Comparison of ENCODE assay signal across 8 mouse cellular contexts in genomic region chr4:119539031-119539824, GRCm38 (mm10). TPM values are rescaled to one million over a fixed set of nuclear protein-coding genes. Genes with fewer than 3 reads are reported as not detected.
DNase-seq lines count a peak whose midpoint lies in the region; ATAC-seq and TF ChIP-seq lines count a peak whose summit lies in the region.

Gene Frg2f1, minus strand, starts transcription at chr4:119539529.

- in situ Hi-C loops in ES-E14 (cut with MboI; ENCODE audit: low sequenced_read_pairs in 2 of 2, unreplicated experiment in 2 of 2): no loop called here

- peaks cover 0 to 12% of the 10 kb centered on the region in 2 experiments; a peak in 2 of 4 replicates for H3K4me1 ChIP-seq in ES-E14 (ENCODE audit: control insufficient read depth in 2 of 2, insufficient read depth in 2 of 2, low read length in 2 of 2, poor library complexity in 1 of 2)
- H3K4me1 ChIP-seq in forebrain, embryonic 15.5 days: peaks cover 25% of the 10 kb centered on the region
- peaks cover 13% of the 10 kb centered on the region for H3K4me1 ChIP-seq in lung, adult 2 months (ENCODE audit: control insufficient read depth, insufficient read depth, low read length)

- no peaks in the 10 kb centered on the region for H3K27me3 ChIP-seq in forebrain, embryonic 15.5 days

- H3K9me3 ChIP-seq in ES-E14 (ENCODE audit: control insufficient read depth, insufficient read depth, low read depth, low read length): no peaks in the 10 kb centered on the region
- H3K9me3 ChIP-seq in forebrain, embryonic 15.5 days: no peaks in the 10 kb centered on the region

- peak within 1 kb of the TSS; percentile 83 to 92 for H3K4me3 ChIP-seq in ES-E14 (ENCODE audit: insufficient read depth in 1 of 2, low read depth in 1 of 2, low read length in 2 of 2, poor library complexity in 1 of 2, severe bottlenecking in 1 of 2)
- peak within 1 kb of the TSS; percentile 85 for H3K4me3 ChIP-seq in forebrain, embryonic 15.5 days
- peak within 1 kb of the TSS; percentile 97 for H3K4me3 ChIP-seq in lung, adult 2 months (replicated peaks; ENCODE audit: extremely low read depth, low read depth, low read length)

- no peaks in the 10 kb centered on the region for H3K36me3 ChIP-seq in ES-E14 (ENCODE audit: control insufficient read depth, insufficient read depth, low read length, poor library complexity, severe bottlenecking)
- no peaks in the 10 kb centered on the region for H3K36me3 ChIP-seq in forebrain, embryonic 15.5 days

- DNase-seq in ES-E14 (ENCODE audit: low read depth, low spot score): peak; percentile 87
- DNase-seq in cerebellum, adult 11-12 months: peak; percentile 93
- DNase-seq in heart, postnatal 25 days (ENCODE audit: low spot score): peak; percentile 88
- DNase-seq in layer of hippocampus, adult 18-20 months (ENCODE audit: low spot score in 2 of 2): peak; percentile 92 to 95
- DNase-seq in lung, adult 2 months: peak; percentile 92
- peak; percentile 83 to 86 for DNase-seq in thymus, adult 18-20 months

- peak within 1 kb of the TSS; percentile 34 for H3K27ac ChIP-seq in ES-E14 (ENCODE audit: insufficient read depth, low read depth, low read length, poor library complexity, severe bottlenecking)
- H3K27ac ChIP-seq in forebrain, embryonic 15.5 days (replicated peaks): peak within 1 kb of the TSS; percentile 95

- TF ChIP-seq POLR2A in lung, adult 2 months (IDR thresholded peaks at IDR 0.05; ENCODE audit: borderline replicate concordance, extremely low read depth, low read depth, low read length): peak; percentile 54

- WGBS in forebrain, embryonic 15.5 days: under 1% methylated on average over 77 of the region's 85 CpGs
- WGBS in lung, adult 2 months: under 1% methylated on average over 83 of the region's 85 CpGs

- no peak for TF ChIP-seq CTCF in lung, adult 2 months (IDR thresholded peaks at IDR 0.05; ENCODE audit: insufficient read depth, low read length)

- peak; percentile 95 for ATAC-seq in forebrain, embryonic 15.5 days (replicated peaks)
- ATAC-seq in neutrophil, adult 5-6 weeks (ENCODE audit: extremely low read depth, insufficient number of reproducible peaks, low FRiP score, poor library complexity, severe bottlenecking): peak; percentile 84

- H3K9ac ChIP-seq in ES-E14 (ENCODE audit: insufficient read depth, low read depth, low read length, poor library complexity, severe bottlenecking): peak within 1 kb of the TSS; percentile 96
- H3K9ac ChIP-seq in forebrain, embryonic 15.5 days (replicated peaks): peak within 1 kb of the TSS; percentile 76

- H3K4me2 ChIP-seq in forebrain, embryonic 15.5 days (replicated peaks): peak within 1 kb of the TSS; percentile 60

- intact Hi-C loops in heart, postnatal 25 days (cut with DNase I): loop anchor here (2.0 to 10.0 kb wide), 3 partner anchors 86 to 214 kb away; partner anchors contain the start of genes Ppcs, Ppih and Zmynd12

TF ChIP-seq in ES-E14, 5 proteins besides CTCF, POLR2A, EP300 and RAD21:
- no peak; the same call in none of the 2 replicates for TF ChIP-seq CHD2 (IDR thresholded peaks at IDR 0.05; ENCODE audit: low read depth, low read length)
- TF ChIP-seq HCFC1 (IDR thresholded peaks at IDR 0.05; ENCODE audit: borderline replicate concordance, insufficient read depth, low read length): peak; percentile 65
- TF ChIP-seq ZC3H11A (IDR thresholded peaks at IDR 0.05; ENCODE audit: borderline replicate concordance, low read depth, low read length): no peak
- TF ChIP-seq MAFK (IDR thresholded peaks at IDR 0.05; ENCODE audit: insufficient read depth, low read depth, low read length): no peak

RNA-seq across cellular contexts. Expression of gene Frg2f1, which starts in this region (rescaled TPM):
- total RNA-seq in ES-E14 (2012; rRNA removed): 3.1 and 5.2 TPM in 2 replicates
- 5.4 and 7.0 TPM in 2 replicates for polyA plus RNA-seq in forebrain, embryonic 15.5 days (2015; fragmentation: Nextera tagmentation; extraction: Ambion mirVana)
- total RNA-seq in heart, postnatal 25 days (2021): 1 to 10 TPM; 5.4 to 5.5 TPM
- 10 to 100 TPM; 24.7 to 29.7 TPM for total RNA-seq in layer of hippocampus, adult 18-20 months (2021)
- 5.1 and 5.9 TPM in 2 replicates for polyA plus RNA-seq in lung, adult 2 months (2012; rRNA removed)
- 2.8 and 5.7 TPM in 2 replicates for total RNA-seq in neutrophil, adult 5-6 weeks (2017)

Comparison
In these comparisons a context has a peak if more than half of its experiments do, and no peak if none do; other contexts are left out.
1. Peak in every context shown above with its lines: DNase-seq, ATAC-seq, H3K4me3 ChIP-seq and H3K27ac ChIP-seq.